Mouse (Mus musculus) cerebellum, adult 11-12 months (tissue): ENCODE measurements at regions not wholly inside any gene's neighbourhood (a gene's known extent, or its start where the extent isn't known, plus 50 kb on each side); places are given as distances from the start of the nearest gene placed in this dataset.

Experiments used
- DNase-seq: peaks from one replicate; pipeline ENCODE4 v3.0.0; 2022

DNA sequence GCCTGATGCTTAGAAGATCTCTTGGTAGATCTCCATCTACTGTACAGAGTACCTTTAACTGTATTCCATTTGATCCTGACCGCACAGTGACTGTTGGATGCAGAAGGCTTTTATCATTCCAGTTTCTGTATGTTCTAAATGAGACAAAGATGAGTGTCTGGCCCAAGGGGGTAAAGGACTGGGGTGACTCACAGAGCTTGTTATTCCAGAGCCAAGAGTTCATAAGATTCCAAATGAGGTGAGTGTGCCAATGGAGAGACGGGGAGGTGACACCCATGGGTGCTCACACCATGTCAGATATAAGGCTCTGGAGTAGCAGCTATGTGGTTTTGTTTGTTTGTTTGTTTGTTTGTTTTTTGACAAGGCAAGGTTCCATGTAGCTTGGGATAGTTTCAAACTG is 54.8 kb upstream of the Lclat1 start:
- no peak for DNase-seq

DNA sequence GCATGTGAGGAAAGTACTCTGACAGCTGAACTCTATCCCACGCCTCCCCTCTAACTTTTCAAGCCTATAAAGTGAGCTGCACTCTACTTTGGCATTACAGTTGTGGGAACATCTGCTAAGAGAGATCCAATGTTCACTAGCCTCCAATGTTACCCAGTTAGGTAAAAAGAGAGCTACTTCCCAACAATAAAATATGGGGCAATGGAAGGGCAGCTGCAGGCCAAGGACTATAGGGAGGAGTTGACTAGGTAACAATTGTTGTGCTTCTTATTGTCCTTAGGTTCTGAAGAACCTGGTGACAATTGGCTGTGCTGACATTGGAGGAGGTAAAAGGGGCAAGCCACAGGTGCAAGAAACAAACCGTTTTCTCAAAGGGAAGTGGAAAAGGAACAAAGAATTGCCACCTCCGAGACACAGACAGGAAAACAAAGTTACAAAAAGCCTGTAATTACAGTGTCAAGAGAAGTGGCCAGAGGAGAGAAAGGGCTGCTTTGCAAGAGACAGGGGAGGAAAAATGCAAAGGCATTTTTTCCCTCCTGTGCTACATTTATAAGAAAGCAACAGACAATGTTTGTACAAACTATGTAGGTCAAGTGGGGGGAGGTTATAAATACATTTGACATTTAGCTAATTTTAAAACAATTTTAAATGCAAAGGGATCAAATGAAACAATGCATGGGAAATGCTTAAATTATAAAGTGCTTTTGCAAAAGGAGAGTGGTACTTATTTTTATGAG is 54.1 kb upstream of the Lclat1 start:
- no peak for DNase-seq

DNA sequence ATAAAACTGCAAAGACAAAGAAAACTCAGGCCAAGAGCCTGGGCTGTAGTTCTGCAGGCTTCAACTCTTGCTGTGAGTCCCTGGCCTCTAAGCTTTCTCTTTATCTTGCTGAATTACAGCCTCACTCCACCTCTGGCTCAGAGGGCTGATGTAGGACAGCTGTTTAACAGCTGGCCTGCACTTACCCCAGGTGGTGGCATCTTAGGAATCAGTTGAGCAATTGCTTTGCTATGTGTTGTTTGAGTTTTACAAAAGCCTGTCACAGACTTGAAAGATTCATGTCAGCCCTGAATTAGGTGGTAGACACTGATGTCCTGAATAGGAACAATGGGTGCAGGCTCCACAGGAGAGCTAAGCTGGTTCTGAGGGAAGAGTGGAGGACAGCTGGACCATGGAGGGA is 53.6 kb upstream of the Lclat1 start:
- no peak for DNase-seq

GRCm38 (mm10) chr17:73055197-73055596 is 52.6 kb upstream of the Lclat1 start:
- no peak for DNase-seq

DNA sequence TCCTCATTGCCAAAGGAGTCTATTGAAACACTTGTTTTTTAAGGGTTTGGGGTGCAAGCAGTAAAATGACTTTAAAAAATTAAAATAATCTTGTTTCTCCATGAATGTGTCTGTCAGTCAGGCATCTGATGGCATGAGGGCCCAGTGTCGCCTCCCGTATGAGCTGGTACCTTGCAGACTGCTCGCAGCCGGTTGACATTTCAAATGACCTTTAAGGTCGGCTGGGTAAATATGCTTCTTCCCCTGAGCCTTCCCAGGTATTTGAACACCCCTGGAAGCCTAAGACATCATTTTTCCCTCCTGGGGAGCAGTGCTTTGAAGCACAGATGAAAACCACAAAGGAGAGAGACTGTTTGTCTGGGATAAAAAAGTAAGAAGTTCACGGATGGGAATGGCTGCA is 52.2 kb upstream of the Lclat1 start:
- no peak for DNase-seq

DNA sequence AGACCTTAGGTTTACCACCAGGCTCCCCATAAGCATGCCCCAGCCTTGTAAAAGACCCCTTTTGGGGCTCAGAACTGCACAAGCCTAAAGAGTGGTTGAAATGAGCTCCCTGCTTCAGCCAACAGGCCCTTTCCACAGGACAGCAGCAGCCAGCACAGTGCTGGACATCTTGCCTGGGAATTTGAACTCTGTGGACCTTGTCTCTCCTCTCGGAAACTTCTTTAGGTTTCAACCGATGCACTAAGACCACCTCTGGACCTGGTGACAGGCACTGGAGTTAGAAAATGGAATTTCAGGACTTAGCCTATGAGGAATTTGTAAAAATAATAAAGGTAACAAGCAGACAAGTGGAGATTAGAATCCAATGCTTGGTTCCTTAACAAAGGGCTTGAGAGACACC is 51.2 kb upstream of the Lclat1 start:
- DNase-seq: no peak
